Mouse (Mus musculus) common myeloid progenitor, adult 5-6 weeks (primary cell): ENCODE data around the gene Tmem126b. TPM values are rescaled to one million over a fixed set of nuclear protein-coding genes. Genes with fewer than 3 reads are reported as not detected.

Source experiments
- ATAC-seq: replicated peaks from 2 replicates; pipeline ENCODE4 v1.8.0; 2016; ENCODE audit warnings: low read depth, mild to moderate bottlenecking, moderate TSS enrichment, inconsistent platforms; ENCODE audit not compliant: poor library complexity, severe bottlenecking
- total RNA-seq: library from RNA; stranded (forward); fragments of 200-1000, 187-1606 nt; gene quantifications from 2 replicates; pipeline ENCODE4 v1.2.3, GENCODE M21; 2017

The Tmem126b gene
- total RNA-seq, 1 experiment from 2014 or later, result 11.0 TPM

DNA sequence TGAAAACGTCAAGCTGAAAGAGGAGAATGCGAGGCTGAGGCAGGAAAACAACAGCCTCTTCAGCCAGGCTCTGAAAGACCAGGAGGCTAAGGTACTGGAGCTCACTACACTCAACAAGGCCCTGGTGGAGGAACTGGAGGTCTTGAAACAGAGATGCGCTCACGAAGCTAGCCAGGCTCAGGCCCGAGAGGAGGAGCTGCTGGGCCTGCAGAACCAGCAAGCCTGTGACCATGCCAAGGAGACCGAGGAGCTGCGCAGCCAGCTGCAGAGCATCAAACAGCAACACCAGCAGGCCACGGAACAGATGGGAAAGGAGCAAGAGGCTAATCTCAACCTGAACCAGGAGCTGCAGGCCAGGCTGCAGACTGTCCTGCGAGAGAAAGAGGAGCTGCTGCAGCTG is 48.8 kb downstream of the Tmem126b start:
- no peak for ATAC-seq

- ATAC-seq, result peak; percentile 100
These were observed 49.5 kb downstream of the Tmem126b start, which contains the start of gene Ccdc89 for GRCm38 (mm10) chr7:90426020-90427001. Gene Ccdc89, plus strand, starts transcription at chr7:90426577.

Other genes with a start within 250 kb of the Tmem126b start
- not detected in 2 replicates for gene Ccdc83, start 210.2 kb downstream of the Tmem126b start, total RNA-seq
- gene Sytl2, start 173.7 kb downstream of the Tmem126b start, total RNA-seq, result 0.39 TPM in 1 of 2 replicates, not detected in the other
- 0.82 TPM in 1 of 2 replicates, not detected in the other for gene Ccdc89, start 49.4 kb downstream of the Tmem126b start, total RNA-seq
- gene Crebzf, start 33.3 kb downstream of the Tmem126b start, total RNA-seq, result 87.2 and 94.8 TPM in 2 replicates
- gene Tmem126a, start 18.8 kb downstream of the Tmem126b start, total RNA-seq, result 23.3 and 25.1 TPM in 2 replicates
- gene Dlg2, start 671 bp upstream of the Tmem126b start, total RNA-seq, result 1.6 and 3.9 TPM in 2 replicates